Mouse (Mus musculus) kidney, postnatal 14 days (tissue): Measurements from ENCODE around the gene Fuom.

ENCODE experiments used
- DNase-seq: peaks from one replicate; pipeline ENCODE4 v3.0.0; 2022; ENCODE audit warnings: mixed read lengths

The Fuom gene

DNA sequence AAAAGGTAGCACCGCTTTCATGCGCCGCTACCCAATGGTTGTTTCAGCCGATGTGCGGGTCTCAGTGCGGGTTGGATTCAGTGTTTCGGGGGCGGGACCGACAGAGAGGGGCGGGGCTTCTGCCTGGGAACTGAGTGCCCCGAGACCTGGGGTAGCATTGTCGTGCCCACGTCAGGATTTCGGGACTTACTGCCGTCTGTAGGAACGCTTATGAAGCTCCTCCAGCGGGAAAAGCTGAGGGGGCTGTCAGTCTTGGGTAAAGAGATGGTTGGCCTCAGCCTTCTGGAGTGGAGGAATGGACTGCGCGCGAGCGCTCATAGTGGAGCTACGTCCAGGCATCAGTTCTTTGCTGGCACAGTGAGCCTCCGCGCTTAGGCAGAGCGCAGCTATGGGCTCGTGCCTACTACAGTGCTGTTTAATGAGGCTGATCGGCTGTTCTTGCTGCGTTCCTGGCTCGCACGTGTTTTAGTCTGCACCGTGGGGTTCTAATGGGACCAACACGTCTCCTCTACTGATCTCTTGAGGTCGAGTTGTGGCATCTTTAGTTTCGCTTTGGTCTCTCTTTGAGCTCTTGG, 53.0 kb downstream of the Fuom start:
- DNase-seq: peak; percentile 27

DNA sequence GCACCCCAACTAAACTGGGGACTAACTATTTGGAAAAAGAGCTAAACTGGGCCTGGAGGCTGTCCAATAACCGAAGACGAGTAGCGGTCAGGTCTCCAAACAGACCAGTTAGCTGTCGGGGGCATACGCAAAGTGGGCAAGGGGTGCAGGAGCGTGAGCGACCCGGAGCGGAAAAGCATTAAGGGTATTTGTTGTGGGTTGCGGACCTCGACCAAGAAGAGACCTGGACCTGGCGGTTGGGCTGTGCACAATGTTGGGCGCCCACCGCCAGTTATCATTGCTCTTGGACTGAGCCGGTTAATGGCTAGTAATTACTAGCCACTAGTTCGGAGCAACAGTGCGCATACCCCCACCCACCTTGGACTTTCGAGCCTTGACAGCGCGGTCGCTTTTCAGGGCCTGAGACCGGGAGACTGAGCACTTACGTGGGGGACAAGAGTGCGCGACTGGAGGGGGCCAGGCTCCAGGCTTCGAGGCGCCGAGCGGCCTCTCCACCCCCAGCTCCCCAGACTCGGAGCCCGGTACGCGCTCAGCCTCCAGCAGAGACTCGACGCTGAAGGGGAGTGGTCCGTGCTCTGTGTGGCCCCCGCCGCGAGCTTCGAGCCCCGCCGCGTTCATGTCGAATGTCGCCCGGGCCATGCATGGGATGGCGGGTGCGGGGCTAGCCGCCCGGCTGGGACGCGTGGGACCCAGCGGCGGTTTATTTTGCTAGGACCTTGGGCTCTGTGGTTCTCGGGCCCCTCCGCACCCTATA, 53.7 kb downstream of the Fuom start, which contains the start of gene Msx3:
Gene Msx3 (minus strand): TSS at position 729 of the 754 bp plus-strand sequence.
- DNase-seq: no peak

DNA sequence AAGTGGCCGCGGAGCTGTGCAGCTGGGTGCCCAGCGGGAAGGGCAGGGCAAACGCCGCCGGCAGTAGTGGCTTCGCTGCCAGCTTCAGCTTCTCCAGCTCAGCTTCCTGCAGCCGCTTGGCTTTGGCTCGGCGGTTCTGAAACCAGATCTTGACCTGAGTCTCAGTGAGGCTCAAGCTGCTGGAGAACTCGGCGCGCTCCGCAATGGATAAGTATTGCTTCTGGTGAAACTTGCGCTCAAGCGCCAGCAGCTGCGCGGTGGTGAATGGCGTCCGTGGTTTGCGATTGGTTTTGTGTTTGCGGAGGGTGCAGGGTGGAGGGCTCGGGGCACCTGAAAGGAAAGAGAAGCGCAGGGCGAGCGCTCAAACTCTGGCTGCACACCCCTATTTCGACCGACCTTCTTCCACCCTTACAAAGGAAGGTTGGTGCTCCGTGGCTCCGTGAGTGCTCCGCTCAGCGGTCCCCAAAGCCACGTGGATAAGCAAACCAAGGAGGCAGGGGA, 54.4 kb downstream of the Fuom start:
- no peak for DNase-seq
